ENCODE assay signal across 23 mouse cellular contexts in the genomic region with DNA sequence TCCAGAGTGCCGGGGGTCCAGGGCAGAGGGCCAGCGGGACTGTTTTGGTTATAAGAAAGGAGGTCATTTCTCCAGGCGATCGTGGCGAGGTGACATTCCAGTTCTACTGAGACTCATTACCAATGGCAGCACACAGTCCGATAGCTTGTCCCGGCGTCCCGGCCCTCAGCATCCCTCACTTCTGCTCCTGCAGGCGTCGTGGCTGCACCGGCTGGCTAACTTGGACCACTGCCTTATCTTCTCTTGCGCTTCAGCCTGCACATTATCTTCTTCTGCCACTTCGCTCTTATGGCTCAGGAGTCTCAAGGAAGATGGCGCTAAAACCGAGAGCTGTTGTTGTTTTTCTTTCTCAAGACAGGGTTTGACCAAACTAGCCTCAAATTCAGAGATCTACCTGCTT. TPM values are rescaled to one million over a fixed set of nuclear protein-coding genes. Genes with fewer than 3 reads are reported as not detected.
DNase-seq lines count a peak whose midpoint lies in the region; ATAC-seq and TF ChIP-seq lines count a peak whose summit lies in the region.
"Had no signal": no experiment of that assay in that cellular context is flagged by ENCODE, and none has a peak within 500 bp of the region (broad histone marks: within the 10 kb centered on the region; RNA-seq: fewer than 3 reads in every experiment).

No protein-coding gene starts in this region.

- no peaks in the 10 kb centered on the region for H3K79me2 ChIP-seq in heart, adult 2 months (replicated peaks; ENCODE audit: control insufficient read depth, insufficient read depth, low read length)

- TF ChIP-seq CTCF in heart, adult 2 months (IDR thresholded peaks at IDR 0.05) = no peak
- TF ChIP-seq CTCF in E14TG2a.4 (conservative IDR thresholded peaks at IDR 0.05; ENCODE audit: low read length) = no peak
- no peak for TF ChIP-seq CTCF in embryonic fibroblast, embryonic 13.5 days (IDR thresholded peaks at IDR 0.05; ENCODE audit: borderline replicate concordance, insufficient read depth, low read length)

- WGBS in heart, adult 2 months = 79% methylated on average over 16 of the region's 16 CpGs
- WGBS in heart, embryonic 16.5 days = 64% methylated on average over 16 of the region's 16 CpGs
- 79% methylated on average over 16 of the region's 16 CpGs for WGBS in liver, embryonic 11.5 days

- H3K27me3 ChIP-seq in heart, adult 2 months (ENCODE audit: control insufficient read depth, insufficient read depth, low read length) = no peaks in the 10 kb centered on the region
- H3K27me3 ChIP-seq in heart, embryonic 16.5 days (ENCODE audit: control insufficient read depth, insufficient read depth, low read length) = no peaks in the 10 kb centered on the region
- H3K27me3 ChIP-seq in E14TG2a.4 (ENCODE audit: insufficient read depth, low read length) = no peaks in the 10 kb centered on the region
- no peaks in the 10 kb centered on the region for H3K27me3 ChIP-seq in liver, embryonic 11.5 days (replicated peaks; ENCODE audit: control insufficient read depth, insufficient read depth, low read length)
- H3K27me3 ChIP-seq: limb, embryonic 13.5 days; liver, embryonic 12.5 days; midbrain, embryonic 15.5 days; neural tube, embryonic 15.5 days had no signal

- no peak overlapping the region for H3K4me2 ChIP-seq in heart, embryonic 16.5 days (ENCODE audit: low read depth, low read length)
- H3K4me2 ChIP-seq in liver, embryonic 11.5 days = no peak overlapping the region
- H3K4me2 ChIP-seq: hindbrain, embryonic 14.5 days; limb, embryonic 13.5 days; liver, embryonic 12.5 days; midbrain, embryonic 15.5 days; neural tube, embryonic 15.5 days had no signal

- H3K9me3 ChIP-seq in heart, embryonic 16.5 days (replicated peaks; ENCODE audit: control insufficient read depth, low read length) = no peaks in the 10 kb centered on the region
- H3K9me3 ChIP-seq in E14TG2a.4 (ENCODE audit: low read length) = no peaks in the 10 kb centered on the region
- no peaks in the 10 kb centered on the region for H3K9me3 ChIP-seq in liver, embryonic 11.5 days (ENCODE audit: control insufficient read depth, low read length)
- H3K9me3 ChIP-seq: forebrain, embryonic 10.5 days; limb, embryonic 13.5 days; liver, embryonic 12.5 days; midbrain, embryonic 10.5 days; midbrain, embryonic 15.5 days; neural tube, embryonic 15.5 days had no signal

- no peak for TF ChIP-seq POLR2A in heart, adult 2 months (IDR thresholded peaks at IDR 0.05; ENCODE audit: insufficient read depth, low read depth, low read length)
- no peak for TF ChIP-seq POLR2A in embryonic fibroblast, embryonic 13.5 days (IDR thresholded peaks at IDR 0.05; ENCODE audit: low read depth, low read length)

- H3K4me1 ChIP-seq in heart, adult 2 months (ENCODE audit: control insufficient read depth, insufficient read depth, low read length) = peaks cover 13% of the 10 kb centered on the region
- H3K4me1 ChIP-seq in heart, embryonic 16.5 days (ENCODE audit: control insufficient read depth, insufficient read depth, low read length) = peaks cover 17% of the 10 kb centered on the region
- peaks cover 61% of the 10 kb centered on the region for H3K4me1 ChIP-seq in E14TG2a.4 (replicated peaks; ENCODE audit: low read depth, low read length)
- H3K4me1 ChIP-seq in embryonic fibroblast, embryonic 13.5 days (ENCODE audit: control insufficient read depth, insufficient read depth, low read length) = peaks cover 9% of the 10 kb centered on the region; the same call in 1 of the 2 replicates
- H3K4me1 ChIP-seq in liver, embryonic 11.5 days (replicated peaks; ENCODE audit: control insufficient read depth, insufficient read depth, low read length) = no peaks in the 10 kb centered on the region
- H3K4me1 ChIP-seq: limb, embryonic 13.5 days; liver, embryonic 12.5 days; midbrain, embryonic 15.5 days had no signal

- H3K27ac ChIP-seq in heart, adult 2 months = peak overlapping the region; percentile 75
- peak overlapping the region; percentile 92 for H3K27ac ChIP-seq in heart, embryonic 16.5 days (ENCODE audit: low read length)
- peak overlapping the region; percentile 44; the same call in 1 of the 2 replicates for H3K27ac ChIP-seq in embryonic fibroblast, embryonic 13.5 days (ENCODE audit: insufficient read depth, low read length)
- H3K27ac ChIP-seq in liver, embryonic 11.5 days (ENCODE audit: low read depth, low read length) = no peak overlapping the region
- H3K27ac ChIP-seq: forebrain, embryonic 10.5 days; hindbrain, embryonic 14.5 days; limb, embryonic 13.5 days; liver, embryonic 12.5 days; midbrain, embryonic 10.5 days; midbrain, embryonic 15.5 days; neural tube, embryonic 15.5 days had no signal

- no peak overlapping the region for H3K4me3 ChIP-seq in heart, adult 2 months
- no peak overlapping the region for H3K4me3 ChIP-seq in heart, embryonic 16.5 days (ENCODE audit: low read length)
- peak overlapping the region; percentile 29; the same call in 1 of the 2 replicates for H3K4me3 ChIP-seq in E14TG2a.4 (replicated peaks; ENCODE audit: low read length)
- no peak overlapping the region for H3K4me3 ChIP-seq in embryonic fibroblast, embryonic 13.5 days (ENCODE audit: insufficient read depth, low read length)
- H3K4me3 ChIP-seq in liver, embryonic 11.5 days (ENCODE audit: low read depth, low read length) = no peak overlapping the region
- H3K4me3 ChIP-seq: forebrain, embryonic 10.5 days; limb, embryonic 13.5 days; liver, embryonic 12.5 days; midbrain, embryonic 10.5 days; midbrain, embryonic 15.5 days; neural tube, embryonic 15.5 days had no signal

- no peak overlapping the region for H3K9ac ChIP-seq in heart, adult 2 months (ENCODE audit: low read depth, low read length)
- H3K9ac ChIP-seq in heart, embryonic 16.5 days (ENCODE audit: low read length) = no peak overlapping the region
- H3K9ac ChIP-seq in liver, embryonic 11.5 days (ENCODE audit: low read depth, low read length) = no peak overlapping the region
- H3K9ac ChIP-seq: hindbrain, embryonic 14.5 days; limb, embryonic 13.5 days; liver, embryonic 12.5 days; liver, postnatal 0 days; midbrain, embryonic 15.5 days; neural tube, embryonic 15.5 days had no signal

- intact Hi-C loops in heart, adult 2 months (cut with DNase I) = no loop called here

- TF ChIP-seq EP300 in heart, adult 2 months (IDR thresholded peaks at IDR 0.05; ENCODE audit: insufficient read depth, low read depth, low read length) = no peak

- no peak for ATAC-seq in heart, embryonic 16.5 days (replicated peaks; ENCODE audit: extremely low read depth, insufficient read depth, low FRiP score)
- ATAC-seq in liver, embryonic 11.5 days (replicated peaks; ENCODE audit: low FRiP score) = no peak
- ATAC-seq: activated CD4-positive, CD25-positive, alpha-beta regulatory T cell, adult 4 months; CD4-positive, CD25-positive, alpha-beta regulatory T cell, adult 4 months; forebrain, embryonic 16.5 days; inflammation-experienced regulatory T-cells, adult 6 months; liver, embryonic 12.5 days; midbrain, embryonic 15.5 days had no signal

- no peak for DNase-seq in heart, adult 2 months
- DNase-seq in heart, adult 18-20 months = no peak
- DNase-seq in heart, adult 8-10 months (ENCODE audit: low spot score) = no peak
- DNase-seq in liver, embryonic 11.5 days (ENCODE audit: low spot score) = no peak
- no peak for DNase-seq in spleen, postnatal 14 days (ENCODE audit: low spot score in 2 of 2)
- DNase-seq: gastrocnemius, postnatal 14 days; retina, postnatal 1 day; right cerebral cortex, postnatal 14 days had no signal

- H3K36me3 ChIP-seq in heart, adult 2 months (ENCODE audit: control insufficient read depth, insufficient read depth, low read length) = no peaks in the 10 kb centered on the region
- H3K36me3 ChIP-seq in heart, embryonic 16.5 days (ENCODE audit: control insufficient read depth, insufficient read depth) = no peaks in the 10 kb centered on the region
- H3K36me3 ChIP-seq in E14TG2a.4 (ENCODE audit: insufficient read depth, low read length) = 0 out of 2 replicates have a peak, but pooled peaks cover under 1% of the 10 kb centered on the region
- H3K36me3 ChIP-seq in liver, embryonic 11.5 days (ENCODE audit: control insufficient read depth, insufficient read depth, low read length) = no peaks in the 10 kb centered on the region
- H3K36me3 ChIP-seq: forebrain, embryonic 10.5 days; limb, embryonic 13.5 days; liver, embryonic 12.5 days; midbrain, embryonic 10.5 days; midbrain, embryonic 15.5 days; neural tube, embryonic 15.5 days had no signal

RNA-seq across cellular contexts. Expression of a gene that starts 14.1 kb away (rescaled TPM):
- total RNA-seq in heart, adult 2 months (2021) = 10 to 100 TPM; 48.9 to 62.5 TPM
- 33.7 and 51.4 TPM in 2 replicates for polyA plus RNA-seq in heart, adult 2 months (2012; rRNA removed)
- 10 to 100 TPM; 59.6 to 70.9 TPM for total RNA-seq in heart, adult 18-20 months (2021)
- 58.1 and 59.8 TPM in 2 replicates for polyA plus RNA-seq in heart, embryonic 16.5 days (2015; fragmentation: Nextera tagmentation; extraction: Ambion mirVana)
- 10 to 100 TPM; 49.9 to 64.7 (median 56.9) TPM for total RNA-seq in heart, adult 8-10 months (2022)
- 29.2 and 32.4 TPM in 2 replicates for polyA plus RNA-seq in embryonic fibroblast, embryonic 13.5 days (2011; ENCODE audit: insufficient read length, low read depth, missing spikeins)
- 62.4 and 63.2 TPM in 2 replicates for polyA plus RNA-seq in liver, embryonic 11.5 days (2014; fragmentation: Nextera tagmentation; extraction: Ambion mirVana)

RNA-seq across cellular contexts. Expression of a gene that starts 21.0 kb away (rescaled TPM):
- total RNA-seq in heart, adult 2 months (2021) = 10 to 100 TPM; 77.7 to 80.1 TPM
- 24.1 and 38.2 TPM in 2 replicates for polyA plus RNA-seq in heart, adult 2 months (2012; rRNA removed)
- total RNA-seq in heart, adult 18-20 months (2021) = 10 to 100 TPM; 75.9 to 77.7 TPM
- 87.4 and 92.9 TPM in 2 replicates for polyA plus RNA-seq in heart, embryonic 16.5 days (2015; fragmentation: Nextera tagmentation; extraction: Ambion mirVana)
- 10 to 100 TPM; 78.1 to 82.3 (median 79.1) TPM for total RNA-seq in heart, adult 8-10 months (2022)
- 137 and 148 TPM in 2 replicates for polyA plus RNA-seq in embryonic fibroblast, embryonic 13.5 days (2011; ENCODE audit: insufficient read length, low read depth, missing spikeins)
- 52.1 and 60.2 TPM in 2 replicates for polyA plus RNA-seq in liver, embryonic 11.5 days (2014; fragmentation: Nextera tagmentation; extraction: Ambion mirVana)

RNA-seq across cellular contexts. Expression of a gene that starts 50.5 kb away (rescaled TPM):
- under 1 TPM; 0.05 to 0.08 TPM for total RNA-seq in heart, adult 2 months (2021)
- 0.03 TPM in 1 of 2 replicates, not detected in the other for polyA plus RNA-seq in heart, adult 2 months (2012; rRNA removed)
- total RNA-seq in heart, adult 18-20 months (2021) = not detected
- 0.09 and 0.12 TPM in 2 replicates for polyA plus RNA-seq in heart, embryonic 16.5 days (2015; fragmentation: Nextera tagmentation; extraction: Ambion mirVana)
- total RNA-seq in heart, adult 8-10 months (2022) = under 1 TPM in 3 of 4 experiments, not detected in 1; 0.06 to 0.12 (median 0.06) TPM
- not detected in 2 replicates for polyA plus RNA-seq in embryonic fibroblast, embryonic 13.5 days (2011; ENCODE audit: insufficient read length, low read depth, missing spikeins)
- 0.03 TPM in 2 replicates for polyA plus RNA-seq in liver, embryonic 11.5 days (2014; fragmentation: Nextera tagmentation; extraction: Ambion mirVana)
- polyA plus RNA-seq: liver, embryonic 12.5 days; liver, postnatal 0 days had no signal
